Mouse (Mus musculus) kidney, postnatal 25 days (tissue): ENCODE results near the gene Gm10188.

ENCODE experiments used
- DNase-seq, 2 experiments: peaks; one replicate each; pipeline ENCODE4 v3.0.0; 2021; ENCODE audit warnings: mixed read lengths in 2 of 2

Gm10188 gene

DNA sequence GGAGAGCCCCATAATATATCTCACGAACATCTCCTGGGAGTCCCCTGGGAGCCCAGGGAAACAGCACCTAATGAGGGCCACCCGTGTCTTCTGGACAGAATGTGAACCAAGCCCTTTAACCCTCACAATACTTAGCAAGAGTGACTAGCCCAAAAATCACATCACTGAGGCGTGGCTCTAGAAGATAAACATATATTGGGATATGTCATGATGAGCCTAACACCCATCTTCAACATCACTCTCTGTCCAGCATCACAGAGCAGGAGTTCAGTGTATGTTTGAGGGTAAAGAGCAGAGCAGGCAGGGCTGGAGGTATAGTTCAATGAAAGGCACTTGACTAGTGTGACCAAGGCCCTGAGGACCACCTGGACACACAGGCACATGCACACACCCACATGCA, at the start of gene Gm10188:
TSS of gene Gm10188 (minus strand) at position 101 of the 400 bp plus-strand sequence.
- no peak for DNase-seq

DNA sequence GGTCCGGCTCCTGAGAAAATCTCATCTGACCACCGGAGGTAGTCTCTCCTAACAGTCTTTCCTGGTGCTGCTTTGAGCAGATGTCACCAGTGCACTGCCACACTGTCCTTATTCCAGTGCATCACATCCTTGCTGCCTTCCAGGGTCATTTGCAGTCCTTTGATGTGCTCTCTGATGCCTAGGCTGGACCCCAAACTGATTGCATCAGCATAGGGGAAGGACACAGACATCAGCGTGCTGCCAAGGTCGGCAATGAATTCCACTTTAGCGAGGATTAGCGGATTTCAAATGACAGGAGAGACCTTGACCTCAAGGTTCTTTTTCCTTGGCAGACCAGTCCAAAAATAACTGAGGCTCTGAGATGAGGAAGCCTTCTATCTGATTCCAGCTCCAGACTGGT, 47.6 kb upstream of the Gm10188 start:
- no peak for DNase-seq

- DNase-seq, result no peak
Observed at GRCm38 (mm10) chr1:132276694-132277093, 47.1 kb upstream of the Gm10188 start.

DNA sequence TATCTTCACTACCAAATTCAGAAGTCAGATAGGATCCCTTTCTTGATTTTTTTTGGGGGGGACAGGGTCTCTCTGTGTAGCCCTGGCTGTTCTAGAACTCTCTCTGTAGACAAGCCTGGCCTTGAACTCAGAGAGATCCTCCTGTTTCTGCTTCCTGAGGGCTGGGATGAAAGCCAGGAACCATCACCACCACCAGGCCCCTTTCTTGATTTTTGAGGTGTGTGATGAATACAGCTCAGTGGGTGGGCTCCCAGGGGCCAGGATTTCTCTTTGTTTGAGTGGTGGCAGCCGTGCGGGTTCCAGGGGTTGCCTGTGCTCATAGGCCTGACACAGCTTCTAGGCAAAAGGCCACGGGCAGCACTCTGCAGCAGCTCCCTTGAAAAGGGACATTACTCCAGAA, 41.7 kb upstream of the Gm10188 start:
- no peak for DNase-seq

- DNase-seq, result peak in 1 of 2 experiments; percentile 24
Observed at GRCm38 (mm10) chr1:132268418-132269060, 39.0 kb upstream of the Gm10188 start.

- DNase-seq, result no peak
Observed at GRCm38 (mm10) chr1:132267959-132268358, 38.4 kb upstream of the Gm10188 start.

- peak; percentile 46 to 66 for DNase-seq
Observed at GRCm38 (mm10) chr1:132266791-132267557, 37.4 kb upstream of the Gm10188 start.

GRCm38 (mm10) chr1:132265936-132266335, 36.4 kb upstream of the Gm10188 start:
- no peak for DNase-seq

DNA sequence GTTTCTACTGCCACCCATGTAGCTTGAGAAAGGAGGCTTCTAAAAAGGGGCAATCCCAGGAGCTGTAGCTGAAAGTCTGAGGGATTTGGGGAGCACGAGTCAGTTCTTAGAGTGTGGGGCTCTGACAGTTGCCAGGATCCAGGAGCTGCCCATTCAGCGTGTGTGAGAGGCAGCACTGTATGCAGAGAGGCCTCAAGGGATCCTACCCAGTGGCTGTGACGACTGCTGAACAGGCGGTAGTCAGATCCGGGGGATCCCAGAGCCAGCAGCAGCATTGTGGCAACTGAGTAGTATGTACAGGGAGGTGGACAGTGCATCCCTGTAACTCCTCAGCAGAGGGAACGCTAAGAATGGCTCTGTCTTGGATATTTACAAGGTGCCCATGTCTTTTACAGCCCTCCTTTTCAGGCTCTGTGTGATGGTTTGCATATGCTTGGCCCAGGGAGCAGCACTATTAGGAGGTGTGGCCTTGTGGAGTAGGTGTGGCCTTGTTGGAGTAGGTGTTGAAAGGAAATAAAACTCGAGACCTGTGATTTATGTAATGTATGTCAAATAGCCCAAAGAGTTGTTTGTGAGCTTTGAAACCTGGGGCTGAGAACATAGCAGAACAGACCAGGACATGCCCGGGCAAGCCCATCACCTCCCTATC, 35.8 kb upstream of the Gm10188 start:
- DNase-seq, result no peak

DNA sequence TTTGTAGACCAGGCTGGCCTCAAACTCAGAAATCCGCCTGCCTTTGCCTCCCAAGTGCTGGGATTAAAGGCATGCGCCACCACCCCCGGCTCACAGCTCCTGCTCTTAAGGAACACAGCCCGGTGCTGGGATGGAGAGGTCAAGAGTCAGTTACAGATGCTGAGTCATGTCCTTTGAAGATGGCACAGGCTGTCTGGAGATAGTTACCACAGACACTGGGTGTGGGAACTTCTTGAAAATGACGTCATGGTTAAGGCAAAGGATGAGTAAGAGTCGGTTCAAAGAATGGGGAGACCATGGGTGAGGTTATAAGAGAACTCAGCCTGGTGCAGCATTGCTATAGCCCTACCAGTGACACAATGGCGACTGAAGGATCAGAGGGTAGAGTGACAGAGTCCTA, 35.0 kb upstream of the Gm10188 start:
- DNase-seq, result no peak

DNA sequence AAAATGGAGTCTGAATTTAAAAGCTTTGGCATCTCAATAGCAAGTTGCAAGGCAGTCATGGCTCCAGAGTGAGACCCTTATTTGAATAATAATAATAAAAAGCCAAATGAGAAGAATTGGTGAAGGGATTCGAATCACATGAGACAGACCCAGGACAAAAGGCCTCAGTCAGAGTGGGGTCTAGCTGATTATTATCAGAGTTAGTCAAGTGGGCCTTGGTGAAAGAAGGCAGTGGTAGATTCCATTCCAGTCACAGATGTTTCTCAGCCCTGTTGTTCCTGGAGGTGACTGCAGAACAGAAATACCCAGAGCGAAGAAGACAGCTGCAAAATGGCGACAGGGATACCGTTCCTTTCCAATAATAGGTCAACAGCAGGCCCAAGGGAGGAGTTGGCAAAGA, 34.1 kb upstream of the Gm10188 start:
- no peak for DNase-seq

GRCm38 (mm10) chr1:132261058-132261457, 31.5 kb upstream of the Gm10188 start:
- peak in 1 of 2 experiments; percentile 31 for DNase-seq

GRCm38 (mm10) chr1:132260331-132260730, 30.8 kb upstream of the Gm10188 start:
- DNase-seq, result no peak

DNA sequence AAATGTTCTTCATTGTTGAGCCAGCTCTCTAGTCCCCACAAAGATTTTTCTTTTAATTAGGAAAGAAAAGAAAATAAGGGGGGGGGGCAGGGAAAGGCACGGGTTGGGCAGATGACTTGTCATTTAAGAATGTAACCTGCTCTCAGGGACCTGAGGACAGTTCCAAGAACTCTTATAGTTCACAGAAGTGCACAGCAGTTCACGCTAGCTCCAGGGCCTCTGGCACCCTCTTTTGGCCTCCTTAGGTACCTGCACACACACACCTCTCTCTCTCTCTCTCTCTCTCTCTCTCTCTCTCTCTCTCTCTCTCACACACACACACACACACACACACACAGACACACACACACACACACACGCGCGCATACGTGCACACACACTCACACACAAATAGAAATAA, 24.9 kb upstream of the Gm10188 start:
- DNase-seq, result no peak

GRCm38 (mm10) chr1:132246641-132247040, 17.1 kb upstream of the Gm10188 start:
- peak; percentile 36 to 40 for DNase-seq

- peak in 1 of 2 experiments; percentile 41 for DNase-seq
Observed at GRCm38 (mm10) chr1:132246137-132246536, 16.6 kb upstream of the Gm10188 start.

GRCm38 (mm10) chr1:132245010-132245409, 15.4 kb upstream of the Gm10188 start:
- DNase-seq, result no peak

DNA sequence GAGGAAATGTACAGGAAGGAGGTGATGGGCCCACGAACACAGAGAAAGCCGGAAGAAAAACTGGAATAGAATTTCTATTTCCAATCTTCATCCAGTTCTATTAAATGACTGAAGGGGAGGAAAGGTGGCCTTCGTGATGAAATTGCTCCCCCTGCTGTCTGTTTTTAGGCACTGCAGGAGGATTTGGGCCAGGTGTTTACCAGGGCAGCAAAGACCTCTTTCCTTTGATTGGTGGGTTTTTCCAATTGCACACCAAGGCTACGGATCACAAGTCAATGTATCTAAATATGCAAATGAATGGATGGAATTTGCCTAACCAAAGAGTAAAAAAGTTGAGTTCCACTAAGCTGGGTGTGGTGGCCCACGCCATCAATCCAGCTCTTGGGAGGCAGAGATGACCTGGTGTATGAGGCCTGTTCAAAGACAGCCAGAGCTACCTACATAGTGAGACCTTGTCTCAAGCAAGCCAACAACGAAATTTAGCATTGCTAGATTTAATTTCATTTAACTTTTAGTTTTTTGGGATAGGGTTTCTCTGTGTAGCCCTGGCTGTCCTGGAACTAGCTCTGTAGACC, 8.1 kb upstream of the Gm10188 start:
- DNase-seq, result peak; percentile 59 to 72

DNA sequence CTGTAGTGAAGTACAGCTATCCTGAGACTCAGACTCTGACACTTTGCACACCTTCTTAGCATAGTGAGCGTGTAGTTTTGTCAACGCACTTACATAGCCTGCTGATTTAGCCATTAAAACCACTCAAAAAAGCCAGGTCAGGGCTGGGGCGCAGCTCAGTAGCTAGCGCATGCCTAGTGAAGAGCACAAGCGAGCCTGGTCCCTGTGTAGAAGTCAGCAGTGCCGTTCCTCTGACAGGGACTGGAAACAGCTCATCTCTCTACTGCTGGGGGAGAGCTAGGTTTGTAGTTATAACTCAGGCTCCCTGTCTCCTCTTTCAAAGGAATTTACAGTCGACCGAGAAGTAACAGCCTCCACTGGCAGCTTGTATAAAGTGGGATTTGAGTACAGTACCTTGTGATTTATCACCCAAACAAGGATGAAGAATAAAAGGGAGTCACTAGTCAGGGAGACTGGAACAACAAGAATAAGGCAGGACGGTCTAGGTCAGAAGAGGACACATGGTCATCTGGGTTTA, 5.2 kb upstream of the Gm10188 start:
- DNase-seq, result no peak

DNA sequence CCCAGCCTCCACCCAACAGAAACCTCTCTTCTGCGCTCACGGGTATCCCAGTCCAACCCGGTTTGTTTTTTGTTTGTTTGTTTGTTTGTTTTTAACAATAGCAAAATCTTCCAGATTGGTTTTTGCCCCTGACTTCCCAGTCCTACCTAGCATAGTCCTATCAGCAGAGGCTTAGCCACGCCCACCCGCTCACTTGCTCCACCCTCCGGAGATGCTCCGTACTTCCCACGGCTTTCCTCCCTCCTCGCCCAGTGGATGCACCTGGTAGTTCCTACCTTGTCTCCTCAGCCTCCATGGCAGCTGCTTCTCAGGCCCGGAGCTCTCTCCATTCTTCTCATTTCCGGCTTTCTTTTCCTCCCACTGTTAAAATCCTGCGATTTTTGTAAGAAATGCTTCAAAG, 4.0 kb upstream of the Gm10188 start:
- DNase-seq, result peak; percentile 56 to 66

- no peak for DNase-seq
Observed at GRCm38 (mm10) chr1:132231470-132232274, 2.1 kb upstream of the Gm10188 start.
